Mouse (Mus musculus): ENCODE measurements around the gene Adamtsl5. TPM values are rescaled to one million over a fixed set of nuclear protein-coding genes. Genes with fewer than 3 reads are reported as not detected.

The Adamtsl5 gene
- polyA plus RNA-seq, 1 experiment, result 22.9 TPM

DNA sequence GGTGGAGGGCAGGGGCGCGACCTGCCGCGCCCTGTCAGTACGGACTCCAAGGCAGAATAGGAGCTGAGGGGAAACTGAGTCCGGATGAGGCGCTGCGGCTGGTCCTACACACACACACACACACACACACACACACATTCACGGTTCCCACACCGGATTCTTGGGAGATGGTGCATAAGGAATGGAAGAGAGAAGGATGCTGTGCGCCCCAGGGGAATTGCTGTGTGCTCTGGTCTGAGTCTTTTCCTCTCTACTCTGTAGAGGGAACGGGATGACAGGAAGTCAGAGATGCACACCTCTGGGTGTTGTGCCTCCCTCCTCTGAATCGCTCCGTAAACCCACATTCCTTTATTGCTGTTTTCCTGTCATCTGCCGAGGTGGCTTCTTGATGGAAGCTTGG lies 48.9 kb downstream of the Adamtsl5 start:
- H3K27ac ChIP-seq (ENCODE audit: insufficient read depth, low read length), result no peak overlapping the region
- H3K4me1 ChIP-seq (ENCODE audit: control insufficient read depth, insufficient read depth, low read length), result no peaks in the 10 kb centered on the region
- TF ChIP-seq CTCF (IDR thresholded peaks at IDR 0.05; ENCODE audit: borderline replicate concordance, insufficient read depth, low read length) (no peak), POLR2A (IDR thresholded peaks at IDR 0.05; ENCODE audit: low read depth, low read length) (no peak)
- H3K4me3 ChIP-seq (ENCODE audit: insufficient read depth, low read length), result no peak overlapping the region

DNA sequence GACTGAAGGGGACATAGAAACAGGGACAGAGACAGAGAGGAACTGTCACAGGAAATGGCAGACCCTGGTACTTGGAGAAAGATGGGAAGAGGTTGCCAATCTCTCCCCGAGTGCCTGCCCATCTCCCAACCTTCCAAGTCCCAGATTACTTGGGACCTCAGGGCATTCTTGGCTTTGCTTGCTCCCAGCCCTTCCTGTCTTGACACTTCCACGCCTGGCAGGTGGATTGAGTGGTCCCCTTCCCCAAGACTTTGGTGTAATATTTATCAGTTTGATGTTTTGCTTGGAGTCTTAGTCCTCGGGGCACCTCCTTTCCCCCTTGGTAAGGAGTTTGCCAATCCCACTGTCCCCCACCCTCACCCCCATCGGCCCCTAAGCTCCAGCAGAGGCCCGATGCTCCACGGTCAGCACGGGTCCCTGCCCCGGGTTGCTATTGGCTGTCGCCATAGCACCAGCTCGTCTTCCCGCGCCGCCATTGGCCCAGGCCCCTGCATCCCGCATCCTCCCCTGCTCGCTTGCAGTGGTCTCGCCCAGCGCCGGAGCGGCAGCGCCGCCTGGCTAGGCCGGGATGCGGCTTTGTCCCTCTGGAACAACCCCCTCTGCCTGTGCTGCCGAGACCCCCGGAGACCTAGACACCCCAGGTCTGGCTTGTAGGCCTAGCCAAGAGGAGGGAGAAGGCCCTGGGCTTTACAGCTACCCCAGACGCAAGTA lies 49.5 kb downstream of the Adamtsl5 start:
- no peak overlapping the region for H3K4me3 ChIP-seq (ENCODE audit: insufficient read depth, low read length)
- TF ChIP-seq POLR2A (IDR thresholded peaks at IDR 0.05; ENCODE audit: low read depth, low read length) (no peak), CTCF (IDR thresholded peaks at IDR 0.05; ENCODE audit: borderline replicate concordance, insufficient read depth, low read length) (no peak)
- no peak overlapping the region for H3K27ac ChIP-seq (ENCODE audit: insufficient read depth, low read length)
- H3K4me1 ChIP-seq (ENCODE audit: control insufficient read depth, insufficient read depth, low read length), result no peaks in the 10 kb centered on the region

DNA sequence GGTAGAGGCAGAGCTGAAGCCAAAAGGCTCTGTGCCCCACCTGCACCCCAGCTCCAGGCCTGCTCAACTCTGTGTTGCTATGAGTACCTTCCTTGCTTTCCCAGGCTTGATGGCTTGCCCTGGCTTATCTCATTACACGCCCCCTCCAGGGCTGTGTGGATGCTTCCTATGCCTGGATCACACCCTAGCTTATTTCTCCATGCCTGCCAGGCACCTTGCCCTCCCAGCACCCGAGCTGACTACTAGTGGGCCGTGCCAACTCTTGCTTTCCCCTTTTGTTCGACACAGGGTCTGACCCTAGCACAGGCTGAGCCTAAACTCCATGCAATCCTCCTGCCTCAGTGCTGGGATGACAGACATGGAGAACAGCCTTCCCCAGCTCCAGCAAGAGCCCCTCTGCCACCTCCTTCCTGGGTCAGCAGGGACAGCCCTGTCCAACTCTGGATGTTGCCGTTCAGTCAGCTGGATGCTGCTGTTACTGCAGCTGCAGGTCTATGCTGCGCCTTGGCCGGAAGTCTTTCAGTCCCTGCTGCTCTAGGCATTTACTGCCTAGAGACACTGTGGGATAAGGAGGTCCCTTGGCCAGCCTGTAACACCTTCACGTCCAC lies 50.6 kb downstream of the Adamtsl5 start:
- H3K4me3 ChIP-seq (ENCODE audit: insufficient read depth, low read length), result no peak overlapping the region
- H3K27ac ChIP-seq (ENCODE audit: insufficient read depth, low read length), result no peak overlapping the region
- no peaks in the 10 kb centered on the region for H3K4me1 ChIP-seq (ENCODE audit: control insufficient read depth, insufficient read depth, low read length)
- TF ChIP-seq CTCF (IDR thresholded peaks at IDR 0.05; ENCODE audit: borderline replicate concordance, insufficient read depth, low read length) (no peak), POLR2A (IDR thresholded peaks at IDR 0.05; ENCODE audit: low read depth, low read length) (no peak)

DNA sequence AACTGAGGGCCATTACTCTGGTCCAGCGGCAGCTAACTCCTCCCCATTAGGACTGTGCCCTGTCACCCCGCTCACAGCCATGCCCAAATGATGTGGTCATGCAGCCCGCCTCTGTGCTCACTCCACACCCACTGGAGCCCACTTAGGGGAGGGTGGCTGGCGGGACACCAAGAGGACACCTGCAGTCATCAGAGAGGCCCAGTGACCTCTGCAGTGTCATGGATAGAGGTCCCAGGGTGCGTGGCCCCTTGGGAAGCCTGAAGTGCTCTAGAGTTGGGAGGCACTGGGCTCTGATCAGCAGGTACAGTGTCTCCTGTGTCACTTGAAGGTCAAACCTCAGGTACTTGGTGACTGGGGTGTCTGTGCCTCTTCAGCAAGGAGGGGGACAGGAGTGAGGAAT lies 51.4 kb downstream of the Adamtsl5 start:
- no peak overlapping the region for H3K4me3 ChIP-seq (ENCODE audit: insufficient read depth, low read length)
- H3K4me1 ChIP-seq (ENCODE audit: control insufficient read depth, insufficient read depth, low read length), result no peaks in the 10 kb centered on the region; the same call in 1 of the 2 replicates
- no peak overlapping the region for H3K27ac ChIP-seq (ENCODE audit: insufficient read depth, low read length)
- TF ChIP-seq CTCF (IDR thresholded peaks at IDR 0.05; ENCODE audit: borderline replicate concordance, insufficient read depth, low read length), result no peak
- no peak for TF ChIP-seq POLR2A (IDR thresholded peaks at IDR 0.05; ENCODE audit: low read depth, low read length)

DNA sequence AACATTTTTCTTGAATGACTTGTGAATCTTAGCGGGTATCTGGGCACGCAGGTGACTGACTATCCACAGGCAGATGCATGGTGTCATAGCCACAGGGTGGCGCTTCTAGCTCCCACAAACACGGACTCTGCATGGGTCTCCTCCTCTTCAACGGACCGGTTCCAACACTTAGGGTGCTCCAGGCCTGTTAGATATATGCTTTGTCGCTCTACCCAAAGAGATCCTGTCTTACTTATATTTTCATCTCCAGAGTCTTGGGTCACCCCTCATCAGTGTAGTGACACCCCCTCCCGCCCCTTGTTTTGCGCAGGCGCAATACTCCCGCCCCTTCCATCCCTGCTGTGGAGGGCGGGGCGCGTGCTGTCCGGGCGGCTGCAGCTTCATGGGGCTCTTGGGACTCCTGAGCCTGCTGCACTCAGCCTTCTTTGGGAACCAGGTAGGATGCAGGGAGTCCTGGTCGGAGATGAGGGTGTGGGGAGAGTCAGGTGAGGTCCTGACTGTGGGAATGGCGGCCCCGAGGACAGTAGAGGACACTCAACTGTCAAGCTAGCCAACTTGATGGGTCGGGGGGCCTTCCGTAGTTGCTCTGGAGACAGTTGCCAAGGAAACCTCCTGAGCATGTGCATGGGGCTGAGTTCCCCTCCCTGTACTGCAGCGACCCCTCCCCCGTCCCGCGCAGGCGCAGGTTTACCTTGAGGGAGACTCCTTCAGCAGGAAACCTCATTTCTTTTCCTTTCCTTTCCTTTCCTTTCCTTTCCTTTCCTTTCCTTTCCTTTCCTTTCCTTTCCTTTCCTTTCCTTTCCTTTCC lies 52.4 kb downstream of the Adamtsl5 start, which contains the start of gene Apc2:
Gene Apc2, plus strand, starts transcription at position 360 of the 808 bp plus-strand sequence.
- TF ChIP-seq POLR2A (IDR thresholded peaks at IDR 0.05; ENCODE audit: low read depth, low read length) (peak; percentile 54; the same call in 1 of the 2 replicates), CTCF (IDR thresholded peaks at IDR 0.05; ENCODE audit: borderline replicate concordance, insufficient read depth, low read length) (peak; percentile 62; the same call in 1 of the 2 replicates)
- H3K4me1 ChIP-seq (ENCODE audit: control insufficient read depth, insufficient read depth, low read length), result no peaks in the 10 kb centered on the region; the same call in 1 of the 2 replicates
- H3K27ac ChIP-seq (ENCODE audit: insufficient read depth, low read length), result no peak within 1 kb of the TSS
- no peak within 1 kb of the TSS for H3K4me3 ChIP-seq (ENCODE audit: insufficient read depth, low read length)

- H3K27ac ChIP-seq (ENCODE audit: insufficient read depth, low read length), result no peak overlapping the region
- H3K4me1 ChIP-seq (ENCODE audit: control insufficient read depth, insufficient read depth, low read length), result no peaks in the 10 kb centered on the region; the same call in 1 of the 2 replicates
- TF ChIP-seq CTCF (IDR thresholded peaks at IDR 0.05; ENCODE audit: borderline replicate concordance, insufficient read depth, low read length) (no peak), POLR2A (IDR thresholded peaks at IDR 0.05; ENCODE audit: low read depth, low read length) (peak; percentile 18)
- no peak overlapping the region for H3K4me3 ChIP-seq (ENCODE audit: insufficient read depth, low read length)
Observed at GRCm38 (mm10) chr10:80294788-80295303, 53.4 kb downstream of the Adamtsl5 start.

DNA sequence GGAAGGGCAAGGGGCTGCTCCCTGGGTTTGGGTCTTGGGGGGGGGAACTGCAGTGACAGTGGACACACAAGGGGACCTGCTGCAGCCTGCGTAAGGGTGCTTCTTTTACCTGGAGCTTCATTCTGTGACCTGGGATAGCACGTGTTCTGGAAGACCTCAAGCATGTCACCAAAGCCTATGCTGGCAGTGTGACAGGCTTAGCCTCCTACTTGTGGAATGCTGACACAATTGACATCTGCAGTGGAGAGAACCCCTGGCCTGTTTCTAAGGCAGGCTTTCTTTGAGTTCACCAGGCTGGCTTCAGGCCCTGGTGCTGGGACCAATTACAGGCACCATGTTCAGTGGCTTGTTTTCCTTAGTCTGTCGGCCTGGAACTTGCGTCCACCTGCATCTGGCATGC lies 53.9 kb downstream of the Adamtsl5 start:
- Histone ChIP-seq H3K4me3 (ENCODE audit: insufficient read depth, low read length) (peak overlapping the region; percentile 98), H3K27ac (ENCODE audit: insufficient read depth, low read length) (no peak overlapping the region), H3K4me1 (ENCODE audit: control insufficient read depth, insufficient read depth, low read length) (no peaks in the 10 kb centered on the region; the same call in 1 of the 2 replicates)
- TF ChIP-seq POLR2A (IDR thresholded peaks at IDR 0.05; ENCODE audit: low read depth, low read length) (no peak), CTCF (IDR thresholded peaks at IDR 0.05; ENCODE audit: borderline replicate concordance, insufficient read depth, low read length) (no peak)

- H3K27ac ChIP-seq (ENCODE audit: insufficient read depth, low read length), result peak overlapping the region; percentile 49; the same call in 1 of the 2 replicates
- peak overlapping the region; percentile 98 for H3K4me3 ChIP-seq (ENCODE audit: insufficient read depth, low read length)
- no peaks in the 10 kb centered on the region; the same call in 1 of the 2 replicates for H3K4me1 ChIP-seq (ENCODE audit: control insufficient read depth, insufficient read depth, low read length)
- TF ChIP-seq CTCF (IDR thresholded peaks at IDR 0.05; ENCODE audit: borderline replicate concordance, insufficient read depth, low read length) (no peak), POLR2A (IDR thresholded peaks at IDR 0.05; ENCODE audit: low read depth, low read length) (peak; percentile 32)
Observed at GRCm38 (mm10) chr10:80293325-80293724, 54.9 kb downstream of the Adamtsl5 start.

Measured in embryonic fibroblast, embryonic 13.5 days (primary cell).